Mouse (Mus musculus) myocyte (in vitro differentiated cells): ENCODE measurements around the gene Hnrnpu.
"Not testable (repeated sequence)": the region's sequence is repeated elsewhere in the genome, so short reads cannot be mapped to it uniquely, and the experiment has no call there.

Source experiments
- CEBPB ChIP-seq: IDR thresholded peaks from 2 replicates; pipeline ENCODE4 v1.6.1; 2011; ENCODE audit warnings: mild to moderate bottlenecking, moderate library complexity; ENCODE audit not compliant: poor library complexity, insufficient read depth, severe bottlenecking
- E2F4 ChIP-seq: IDR thresholded peaks from one replicate; pipeline ENCODE4 v1.6.1; 2011; ENCODE audit warnings: mild to moderate bottlenecking, control low read depth, moderate library complexity; ENCODE audit not compliant: insufficient read depth
- MAX ChIP-seq: IDR thresholded peaks from one replicate; pipeline ENCODE4 v1.6.1; 2011; ENCODE audit warnings: low read depth, mild to moderate bottlenecking, control low read depth
- MYOD1 ChIP-seq, 3 experiments: IDR thresholded peaks; one replicate each; pipeline ENCODE4 v1.6.1; 2011; ENCODE audit warnings: control low read depth in 2 of 3, low read depth in 2 of 3, mild to moderate bottlenecking in 2 of 3, moderate library complexity in 1 of 3; ENCODE audit not compliant: insufficient read length in 2 of 3, control insufficient read depth in 1 of 3
- MYOG ChIP-seq, 3 experiments: IDR thresholded peaks; one replicate each; pipeline ENCODE4 v1.6.1; 2011; ENCODE audit warnings: control low read depth in 2 of 3, low read depth in 2 of 3, mild to moderate bottlenecking in 2 of 3; ENCODE audit not compliant: insufficient read length in 2 of 3, control insufficient read depth in 1 of 3, insufficient read depth in 1 of 3
- POLR2A ChIP-seq: IDR thresholded peaks from one replicate; pipeline ENCODE4 v1.6.1; 2011; ENCODE audit warnings: low read depth, mild to moderate bottlenecking, control low read depth, moderate library complexity; ENCODE audit not compliant: insufficient read length
- POLR2AphosphoS2 ChIP-seq: IDR thresholded peaks from one replicate; pipeline ENCODE4 v1.6.1; 2011; ENCODE audit warnings: low read depth, control low read depth; ENCODE audit not compliant: insufficient read length
- REST ChIP-seq: IDR thresholded peaks from one replicate; pipeline ENCODE4 v1.6.1; 2011; ENCODE audit warnings: mild to moderate bottlenecking, control low read depth, moderate library complexity; ENCODE audit not compliant: insufficient read depth, insufficient read length
- SRF ChIP-seq: IDR thresholded peaks from one replicate; pipeline ENCODE4 v1.6.1; 2011; ENCODE audit warnings: low read depth; ENCODE audit not compliant: control insufficient read depth, insufficient read length
- TCF12 ChIP-seq: IDR thresholded peaks from one replicate; pipeline ENCODE4 v1.6.1; 2011; ENCODE audit warnings: mild to moderate bottlenecking, control low read depth; ENCODE audit not compliant: poor library complexity, insufficient read depth, severe bottlenecking
- TCF3 ChIP-seq: IDR thresholded peaks from one replicate; pipeline ENCODE4 v1.6.1; 2011; ENCODE audit warnings: low read depth, control low read depth; ENCODE audit not compliant: insufficient read length
- USF1 ChIP-seq: IDR thresholded peaks from one replicate; pipeline ENCODE4 v1.6.1; 2011; ENCODE audit warnings: low read depth, mild to moderate bottlenecking, control low read depth, moderate library complexity

- TF ChIP-seq USF1; POLR2AphosphoS2; E2F4; POLR2A; MYOD1 (IDR thresholded peaks at IDR 0.05; ENCODE audit: control insufficient read depth in 1 of 3, insufficient read length in 2 of 3, low read depth in 2 of 3); TCF3; TCF12; MYOG (IDR thresholded peaks at IDR 0.05; ENCODE audit: control insufficient read depth in 1 of 3, insufficient read depth in 1 of 3, insufficient read length in 2 of 3, low read depth in 2 of 3); MAX; CEBPB; SRF; REST: not testable (repeated sequence)
Measured at GRCm38 (mm10) chr1:178283314-178283713, 54.3 kb downstream of the Hnrnpu start.
